Mouse (Mus musculus) midbrain, embryonic 12.5 days (tissue): ENCODE measurements around the gene Agpat4. TPM values are rescaled to one million over a fixed set of nuclear protein-coding genes. Genes with fewer than 3 reads are reported as not detected.

Experiments
- ATAC-seq: fragments of 200-750 bp; cut with Nextera tagmentation; 2 replicates; pipeline ENCODE4 v1.8.0; 2017; ENCODE audit warnings: low read depth, moderate TSS enrichment, moderate library complexity; ENCODE audit not compliant: low FRiP score
- H3K27ac ChIP-seq: fragments of 300-500 bp; sonication (generic); replicated peaks from 2 replicates; pipeline ENCODE4 v1.5.1; 2016; ENCODE audit warnings: mild to moderate bottlenecking
- H3K27me3 ChIP-seq: fragments of 300-500 bp; sonication (generic); 2 replicates; pipeline ENCODE4 v1.6.1; 2016; ENCODE audit warnings: mild to moderate bottlenecking
- H3K36me3 ChIP-seq: fragments of 300-500 bp; sonication (generic); 2 replicates; pipeline ENCODE4 v1.6.1; 2016
- H3K4me1 ChIP-seq: fragments of 300-500 bp; sonication (generic); 2 replicates; pipeline ENCODE4 v1.6.1; 2016
- H3K4me2 ChIP-seq: fragments of 300-500 bp; sonication (generic); replicated peaks from 2 replicates; pipeline ENCODE4 v1.6.1; 2016; ENCODE audit warnings: mild to moderate bottlenecking, moderate library complexity
- H3K4me3 ChIP-seq: fragments of 300-500 bp; sonication (generic); 2 replicates; pipeline ENCODE4 v1.5.1; 2016; ENCODE audit warnings: mild to moderate bottlenecking
- H3K9ac ChIP-seq: fragments of 300-500 bp; sonication (generic); replicated peaks from 2 replicates; pipeline ENCODE4 v1.6.1; 2016; ENCODE audit warnings: mild to moderate bottlenecking, moderate library complexity
- H3K9me3 ChIP-seq: fragments of 300-500 bp; sonication (generic); 2 replicates; pipeline ENCODE4 v1.6.1; 2016; ENCODE audit warnings: mild to moderate bottlenecking
- WGBS: fragments of 180-500 bp; shearing (Covaris S2); methylation state at CpG from one replicate; pipeline ENCODE4 v1.1.7; 2016; 5-methylcytosine and 5-hydroxymethylcytosine counted together
- polyA plus RNA-seq: library from polyadenylated mRNA; unstranded; fragments of >200 nt; fragmentation: Nextera tagmentation; extraction: Ambion mirVana; gene quantifications from 2 replicates; pipeline ENCODE4 v1.2.1, GENCODE M21; 2016

The Agpat4 gene
- polyA plus RNA-seq, 1 experiment from 2014 or later, result 42.4 TPM

- no peak overlapping the region for H3K4me3 ChIP-seq
- H3K27ac ChIP-seq, result 0 out of 2 replicates have a peak overlapping the region, but pooled peaks have one; percentile 20
- WGBS, result 77% methylated on average over 13 of the region's 13 CpGs
- H3K27me3 ChIP-seq, result no peaks in the 10 kb centered on the region
- no peak overlapping the region for H3K4me2 ChIP-seq
- H3K4me1 ChIP-seq, result peaks cover 19% of the 10 kb centered on the region
- peaks cover 16% of the 10 kb centered on the region; the same call in 1 of the 2 replicates for H3K36me3 ChIP-seq
- H3K9me3 ChIP-seq, result no peaks in the 10 kb centered on the region
- H3K9ac ChIP-seq, result no peak overlapping the region
- ATAC-seq, result 0 out of 2 replicates have a peak, but pooled peaks have one; percentile 44
Observed at GRCm38 (mm10) chr17:12163403-12163802, 44.9 kb downstream of the Agpat4 start.

- peaks cover 16% of the 10 kb centered on the region; the same call in 1 of the 2 replicates for H3K36me3 ChIP-seq
- no peak overlapping the region for H3K9ac ChIP-seq
- H3K27me3 ChIP-seq, result no peaks in the 10 kb centered on the region
- H3K9me3 ChIP-seq, result no peaks in the 10 kb centered on the region
- 76% methylated on average over 7 of the region's 7 CpGs for whole genome bisulfite sequencing
- H3K4me3 ChIP-seq, result no peak overlapping the region
- H3K4me1 ChIP-seq, result peaks cover 24% of the 10 kb centered on the region
- no peak overlapping the region for H3K4me2 ChIP-seq
- no peak overlapping the region for H3K27ac ChIP-seq
- no peak for ATAC-seq
Observed at GRCm38 (mm10) chr17:12163903-12164302, 45.4 kb downstream of the Agpat4 start.

- WGBS, result 91% methylated on average over 6 of the region's 6 CpGs
- no peak for ATAC-seq
Observed at GRCm38 (mm10) chr17:12164507-12164906, 46.0 kb downstream of the Agpat4 start.

GRCm38 (mm10) chr17:12165009-12165695 lies 46.6 kb downstream of the Agpat4 start:
- Histone ChIP-seq H3K4me2 (no peak overlapping the region), H3K27me3 (no peaks in the 10 kb centered on the region), H3K36me3 (peaks cover 10% of the 10 kb centered on the region; the same call in 1 of the 2 replicates), H3K4me3 (no peak overlapping the region), H3K4me1 (peaks cover 32% of the 10 kb centered on the region), H3K27ac (no peak overlapping the region), H3K9ac (no peak overlapping the region), H3K9me3 (no peaks in the 10 kb centered on the region)
- whole genome bisulfite sequencing, result 91% methylated on average over 11 of the region's 11 CpGs
- ATAC-seq, result no peak

More at GRCm38 (mm10) chr17:12164507-12164906, 46.0 kb downstream of the Agpat4 start:
- H3K27me3 ChIP-seq, result no peaks in the 10 kb centered on the region
- H3K4me2 ChIP-seq, result no peak overlapping the region
- no peak overlapping the region for H3K4me3 ChIP-seq
- peaks cover 16% of the 10 kb centered on the region; the same call in 1 of the 2 replicates for H3K36me3 ChIP-seq
- no peak overlapping the region for H3K9ac ChIP-seq
- H3K9me3 ChIP-seq, result no peaks in the 10 kb centered on the region
- no peak overlapping the region for H3K27ac ChIP-seq
- H3K4me1 ChIP-seq, result peaks cover 30% of the 10 kb centered on the region

- H3K4me2 ChIP-seq, result no peak overlapping the region
- no peak overlapping the region for H3K4me3 ChIP-seq
- peaks cover 6% of the 10 kb centered on the region; the same call in 1 of the 2 replicates for H3K36me3 ChIP-seq
- no peak overlapping the region for H3K27ac ChIP-seq
- H3K4me1 ChIP-seq, result peaks cover 33% of the 10 kb centered on the region
- no peak for ATAC-seq
- WGBS, result 97% methylated on average over 9 of the region's 9 CpGs
- no peaks in the 10 kb centered on the region for H3K27me3 ChIP-seq
- H3K9me3 ChIP-seq, result no peaks in the 10 kb centered on the region
- H3K9ac ChIP-seq, result no peak overlapping the region
Observed at GRCm38 (mm10) chr17:12165701-12166100, 47.2 kb downstream of the Agpat4 start.

- peaks cover 29% of the 10 kb centered on the region for H3K4me1 ChIP-seq
- no peaks in the 10 kb centered on the region for H3K36me3 ChIP-seq
- H3K4me3 ChIP-seq, result no peak overlapping the region
- no peak overlapping the region for H3K9ac ChIP-seq
- no peaks in the 10 kb centered on the region for H3K27me3 ChIP-seq
- ATAC-seq, result peak; percentile 47; the same call in 1 of the 2 replicates
- H3K9me3 ChIP-seq, result no peaks in the 10 kb centered on the region
- no peak overlapping the region for H3K4me2 ChIP-seq
- 37% methylated on average over 10 of the region's 10 CpGs for WGBS
- H3K27ac ChIP-seq, result peak overlapping the region; percentile 46; the same call in 1 of the 2 replicates
Observed at GRCm38 (mm10) chr17:12168536-12168935, 50.0 kb downstream of the Agpat4 start.

- no peak for ATAC-seq
- peaks cover 23% of the 10 kb centered on the region for H3K4me1 ChIP-seq
- 89% methylated on average over 12 of the region's 12 CpGs for WGBS
Observed at GRCm38 (mm10) chr17:12169326-12169836, 50.9 kb downstream of the Agpat4 start.

GRCm38 (mm10) chr17:12170791-12171497 lies 52.4 kb downstream of the Agpat4 start:
- Histone ChIP-seq H3K4me3 (no peak overlapping the region), H3K4me2 (no peak overlapping the region), H3K27me3 (no peaks in the 10 kb centered on the region), H3K9me3 (no peaks in the 10 kb centered on the region), H3K36me3 (0 out of 2 replicates have a peak, but pooled peaks cover 9% of the 10 kb centered on the region), H3K9ac (no peak overlapping the region), H3K4me1 (peaks cover 25% of the 10 kb centered on the region), H3K27ac (no peak overlapping the region)
- no peak for ATAC-seq
- 76% methylated on average over 7 of the region's 7 CpGs for WGBS

More at GRCm38 (mm10) chr17:12169326-12169836, 50.9 kb downstream of the Agpat4 start:
- Histone ChIP-seq H3K4me2 (no peak overlapping the region), H3K9ac (no peak overlapping the region), H3K9me3 (no peaks in the 10 kb centered on the region), H3K27me3 (no peaks in the 10 kb centered on the region), H3K36me3 (0 out of 2 replicates have a peak, but pooled peaks cover 4% of the 10 kb centered on the region), H3K4me3 (no peak overlapping the region), H3K27ac (no peak overlapping the region)

GRCm38 (mm10) chr17:12171666-12172065 lies 53.2 kb downstream of the Agpat4 start:
- no peaks in the 10 kb centered on the region for H3K27me3 ChIP-seq
- H3K4me1 ChIP-seq, result peaks cover 25% of the 10 kb centered on the region
- no peak for ATAC-seq
- no peak overlapping the region for H3K27ac ChIP-seq
- no peaks in the 10 kb centered on the region; the same call in 1 of the 2 replicates for H3K9me3 ChIP-seq
- H3K4me2 ChIP-seq, result no peak overlapping the region
- no peak overlapping the region for H3K9ac ChIP-seq
- H3K4me3 ChIP-seq, result no peak overlapping the region
- WGBS, result 91% methylated on average over 2 of the region's 2 CpGs
- H3K36me3 ChIP-seq, result peaks cover 11% of the 10 kb centered on the region

- Histone ChIP-seq H3K27ac (no peak overlapping the region), H3K9ac (no peak overlapping the region), H3K9me3 (no peaks in the 10 kb centered on the region; the same call in 1 of the 2 replicates), H3K4me2 (no peak overlapping the region), H3K36me3 (peaks cover 26% of the 10 kb centered on the region), H3K4me1 (peaks cover 8% of the 10 kb centered on the region; the same call in 1 of the 2 replicates), H3K27me3 (no peaks in the 10 kb centered on the region), H3K4me3 (no peak overlapping the region)
- no peak for ATAC-seq
- WGBS, result 98% methylated on average over 5 of the region's 5 CpGs
Observed at GRCm38 (mm10) chr17:12174221-12174620, 55.7 kb downstream of the Agpat4 start.

- ATAC-seq, result no peak
- H3K9ac ChIP-seq, result no peak overlapping the region
- H3K27me3 ChIP-seq, result no peaks in the 10 kb centered on the region
- no peak overlapping the region for H3K4me2 ChIP-seq
- H3K9me3 ChIP-seq, result no peaks in the 10 kb centered on the region; the same call in 1 of the 2 replicates
- no peak overlapping the region for H3K4me3 ChIP-seq
- 83% methylated on average over 7 of the region's 7 CpGs for WGBS
- peaks cover 31% of the 10 kb centered on the region for H3K36me3 ChIP-seq
- peaks cover 4% of the 10 kb centered on the region; the same call in 1 of the 2 replicates for H3K4me1 ChIP-seq
- H3K27ac ChIP-seq, result no peak overlapping the region
Observed at GRCm38 (mm10) chr17:12174896-12175295, 56.4 kb downstream of the Agpat4 start.

GRCm38 (mm10) chr17:12175626-12176025 lies 57.1 kb downstream of the Agpat4 start:
- no peak for ATAC-seq
- 71% methylated on average over 4 of the region's 4 CpGs for WGBS
- Histone ChIP-seq H3K4me3 (no peak overlapping the region), H3K36me3 (peaks cover 32% of the 10 kb centered on the region), H3K27ac (no peak overlapping the region), H3K9me3 (no peaks in the 10 kb centered on the region; the same call in 1 of the 2 replicates), H3K4me2 (no peak overlapping the region), H3K4me1 (0 out of 2 replicates have a peak, but pooled peaks cover 2% of the 10 kb centered on the region), H3K27me3 (no peaks in the 10 kb centered on the region), H3K9ac (no peak overlapping the region)
